Mouse (Mus musculus) lung, adult 2 months (tissue): ENCODE data around the gene Prelid1. TPM values are rescaled to one million over a fixed set of nuclear protein-coding genes. Genes with fewer than 3 reads are reported as not detected.

Experiments
- DNase-seq: peaks from one replicate; pipeline ENCODE4 v3.0.0; 2022
- H3K4me1 ChIP-seq: fragments of 200-500 bp; 2 replicates; pipeline ENCODE4 v1.6.1; 2011; ENCODE audit warnings: low read length; ENCODE audit not compliant: control insufficient read depth, insufficient read depth
- H3K4me3 ChIP-seq: fragments of 200-500 bp; replicated peaks from 2 replicates; pipeline ENCODE3; 2011; ENCODE audit warnings: low read depth, mild to moderate bottlenecking, control low read depth, low read length; ENCODE audit errors: extremely low read depth
- CTCF ChIP-seq: fragments of 200-500 bp; IDR thresholded peaks from 2 replicates; pipeline ENCODE4 v1.5.1; 2011; ENCODE audit warnings: mild to moderate bottlenecking, low read length, control low read depth; ENCODE audit not compliant: insufficient read depth
- POLR2A ChIP-seq: fragments of 200-500 bp; IDR thresholded peaks from 2 replicates; pipeline ENCODE4 v1.6.1; 2011; ENCODE audit warnings: low read depth, mild to moderate bottlenecking, control low read depth, low read length, borderline replicate concordance; ENCODE audit errors: extremely low read depth
- WGBS: fragments of 180-500 bp; shearing (Covaris S2); methylation state at CpG from one replicate; pipeline ENCODE4 v1.1.7; 2018; 5-methylcytosine and 5-hydroxymethylcytosine counted together
- polyA plus RNA-seq: library from polyadenylated mRNA; depleted of rRNA; stranded (reverse); fragments of >200 nt; gene quantifications from 2 replicates; pipeline ENCODE4 v1.2.3, GENCODE M21; 2012

The Prelid1 gene
- polyA plus RNA-seq, 1 experiment, result 247 TPM

DNA sequence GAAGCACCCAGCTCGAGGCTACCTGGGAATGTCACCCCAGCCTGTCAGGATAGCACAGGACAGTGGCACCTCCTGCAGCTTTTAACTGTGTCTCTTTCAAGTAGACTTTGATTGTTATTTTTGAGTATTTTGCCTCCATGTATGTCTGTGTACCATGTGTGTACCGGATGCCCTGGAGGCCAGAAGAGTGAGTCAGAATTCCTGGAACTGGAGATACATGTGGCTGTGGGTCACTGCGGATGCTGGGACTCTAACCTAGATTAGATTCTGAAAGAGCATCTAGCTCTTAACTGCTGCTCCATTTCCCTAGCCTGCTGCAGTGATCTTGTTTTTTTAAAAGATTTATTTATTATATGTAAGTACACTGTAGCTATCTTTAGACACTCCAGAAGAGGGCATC lies 12.0 kb downstream of the Prelid1 start:
- WGBS, result 83% methylated on average over 3 of the region's 3 CpGs
- peaks cover 8% of the 10 kb centered on the region for H3K4me1 ChIP-seq
- no peak for DNase-seq
- no peak overlapping the region for H3K4me3 ChIP-seq
- TF ChIP-seq CTCF (no peak), POLR2A (no peak)

DNA sequence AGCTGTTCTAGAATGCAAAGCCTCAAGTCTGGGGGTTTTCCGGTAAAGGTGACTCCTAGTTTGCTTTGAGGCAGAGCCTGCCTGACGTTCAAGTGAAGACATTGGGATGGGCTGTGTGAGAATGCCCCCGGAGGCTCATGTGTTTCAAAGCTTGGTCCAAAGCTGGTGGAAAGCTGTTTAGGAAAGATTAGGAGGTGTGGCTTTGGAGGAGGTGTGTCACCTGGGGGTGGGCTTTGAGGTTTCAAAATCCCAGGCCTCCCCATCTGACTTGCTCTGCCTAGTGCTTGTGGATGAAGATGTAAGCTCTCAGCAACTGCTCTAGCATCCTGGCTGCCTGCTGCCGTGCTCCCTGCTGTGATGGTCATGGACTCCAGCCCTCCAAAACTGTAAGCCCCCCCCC lies 15.4 kb downstream of the Prelid1 start:
- no peak for DNase-seq
- H3K4me3 ChIP-seq, result no peak overlapping the region
- TF ChIP-seq CTCF (no peak), POLR2A (no peak)
- 77% methylated on average over 4 of the region's 4 CpGs for WGBS
- H3K4me1 ChIP-seq, result no peaks in the 10 kb centered on the region

DNA sequence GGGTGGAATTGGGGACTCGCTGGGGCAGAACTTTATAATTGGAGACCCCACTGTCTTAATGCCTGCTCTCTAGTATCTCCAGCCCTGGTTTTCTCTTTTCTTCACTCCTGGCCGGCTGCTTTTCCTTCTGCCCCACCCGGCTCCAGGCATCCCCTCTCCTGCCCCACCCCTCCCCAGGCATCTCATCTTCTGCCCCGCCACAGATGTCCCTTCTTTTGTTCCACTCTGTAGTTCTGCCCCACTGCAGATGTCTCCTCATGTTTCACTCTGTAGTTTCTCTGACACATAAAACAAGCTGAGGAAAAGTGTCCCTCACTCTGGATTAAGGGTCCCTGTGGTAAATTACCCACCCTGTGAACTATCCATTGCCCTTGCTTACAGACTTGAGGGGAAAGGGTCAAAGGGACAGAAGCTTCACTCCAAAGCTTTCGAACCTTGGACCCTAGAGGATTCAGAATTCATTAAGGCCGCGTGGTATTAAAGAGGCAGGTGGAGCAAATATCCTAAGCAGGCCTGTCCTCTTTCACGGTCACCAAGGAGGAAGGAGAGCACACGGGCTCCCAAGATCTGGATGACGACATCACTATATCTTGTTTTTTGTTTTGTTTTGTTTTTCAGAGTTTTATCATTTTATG lies 17.2 kb downstream of the Prelid1 start:
- TF ChIP-seq CTCF (no peak), POLR2A (no peak)
- no peak overlapping the region for H3K4me3 ChIP-seq
- WGBS, result 75% methylated on average over 10 of the region's 10 CpGs
- no peak for DNase-seq
- H3K4me1 ChIP-seq, result no peaks in the 10 kb centered on the region

DNA sequence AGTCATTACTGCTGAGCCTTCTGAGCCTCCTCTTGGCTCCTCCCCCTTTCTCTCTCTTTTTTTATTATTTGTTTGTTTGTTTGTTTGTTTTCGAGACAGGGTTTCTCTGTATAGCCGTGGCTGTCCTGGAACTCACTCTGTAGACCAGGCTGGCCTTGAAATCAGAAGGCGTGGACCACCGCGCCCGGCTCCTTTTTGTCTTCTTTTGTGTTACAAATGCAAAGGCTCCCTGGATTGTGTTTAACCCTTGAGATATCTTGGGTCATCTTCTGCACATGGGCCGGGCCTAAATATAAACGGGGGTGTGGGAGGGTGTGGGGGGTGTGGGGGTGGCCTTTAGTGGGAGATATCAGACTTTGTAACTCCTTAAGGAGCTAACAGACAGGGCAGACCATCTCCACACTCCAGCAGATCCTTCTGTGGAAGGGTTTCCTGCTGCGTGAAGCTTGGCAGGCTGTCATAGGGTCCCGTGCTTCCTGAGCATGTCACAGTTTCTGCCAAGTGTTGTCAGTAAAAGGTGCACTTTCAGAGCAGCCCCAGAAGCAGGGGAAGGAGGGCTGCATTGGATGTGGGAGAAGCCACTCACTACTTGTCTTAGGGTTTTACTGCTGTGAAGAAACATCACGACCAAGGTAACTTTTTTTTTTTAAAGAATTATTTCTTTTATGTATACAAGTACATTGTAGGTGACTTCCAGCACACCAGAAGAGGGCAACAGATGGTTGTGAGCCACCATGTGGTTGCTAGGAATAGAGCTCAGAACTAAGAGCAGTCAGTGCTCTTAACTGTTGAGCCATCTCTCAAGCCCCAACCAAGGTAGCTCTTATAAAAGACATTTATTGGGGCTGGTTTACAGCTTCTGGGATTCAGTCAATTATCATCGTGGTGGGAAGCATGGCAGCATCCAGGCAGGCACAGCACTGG lies 18.1 kb downstream of the Prelid1 start:
- no peak for DNase-seq
- WGBS, result 59% methylated on average over 12 of the region's 12 CpGs
- TF ChIP-seq CTCF (no peak), POLR2A (no peak)
- Histone ChIP-seq H3K4me1 (no peaks in the 10 kb centered on the region), H3K4me3 (no peak overlapping the region)

DNA sequence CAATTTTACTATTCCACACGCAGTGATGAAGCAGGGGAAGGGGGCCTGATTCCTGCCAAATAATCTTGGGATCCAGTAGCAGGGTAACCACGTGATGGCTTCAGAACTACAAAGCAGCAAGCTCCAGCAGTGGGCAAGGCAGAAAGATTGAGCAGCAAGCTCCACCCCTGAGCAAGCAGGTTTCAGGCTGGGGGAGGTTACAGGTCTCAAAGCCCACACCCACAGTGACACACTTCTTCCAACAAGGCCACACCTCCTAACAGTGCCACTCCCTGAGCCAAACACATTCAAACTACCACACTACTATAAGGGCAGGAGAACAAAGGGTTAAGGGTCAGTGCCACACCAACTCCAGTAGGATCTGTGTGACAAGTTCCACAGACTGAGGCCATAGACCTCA lies 19.0 kb downstream of the Prelid1 start:
- Histone ChIP-seq H3K4me3 (no peak overlapping the region), H3K4me1 (no peaks in the 10 kb centered on the region)
- DNase-seq, result no peak
- TF ChIP-seq CTCF, result no peak
- TF ChIP-seq POLR2A, result no peak
- 23% methylated on average over 2 of the region's 2 CpGs for WGBS

DNA sequence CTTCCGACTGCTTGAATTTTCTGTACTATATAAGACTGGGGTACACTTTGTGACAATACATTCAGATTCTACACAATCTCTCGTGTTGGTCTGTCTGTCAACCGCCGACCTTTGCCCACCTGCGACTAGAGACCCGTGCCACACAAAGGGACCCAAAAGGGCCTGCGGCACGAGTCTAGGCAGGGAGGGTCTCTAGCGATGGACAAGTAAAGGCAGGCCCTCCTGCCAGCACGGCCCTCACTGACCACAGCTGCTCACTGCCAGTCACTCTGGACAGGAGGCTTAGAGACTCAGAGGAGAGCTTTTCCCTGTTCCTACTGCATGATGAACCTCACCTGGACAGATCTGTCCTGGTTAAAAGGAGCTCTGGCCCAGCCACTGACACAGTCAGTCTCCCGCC lies 22.2 kb downstream of the Prelid1 start:
- TF ChIP-seq CTCF (no peak), POLR2A (no peak)
- 36% methylated on average over 11 of the region's 11 CpGs for WGBS
- Histone ChIP-seq H3K4me3 (no peak overlapping the region), H3K4me1 (no peaks in the 10 kb centered on the region)
- no peak for DNase-seq

DNA sequence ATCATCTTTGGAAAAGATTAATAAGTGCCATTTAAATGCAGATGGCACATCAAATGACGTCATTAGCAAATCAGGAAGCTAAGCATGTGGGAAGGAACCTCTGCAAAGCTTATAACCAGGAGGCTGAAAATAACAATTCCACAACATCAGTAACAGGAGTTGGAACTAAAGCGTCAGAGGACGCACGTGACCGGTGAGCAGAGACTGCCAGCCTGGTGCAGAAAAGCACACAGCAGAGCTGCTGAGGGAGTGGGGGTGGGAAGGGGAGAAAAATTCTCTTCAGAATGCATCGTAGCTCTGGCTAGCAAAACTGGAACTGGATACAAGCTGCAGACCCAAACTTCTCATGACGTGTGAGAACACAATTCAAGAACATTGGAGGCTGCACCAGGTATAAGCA lies 24.0 kb downstream of the Prelid1 start:
- WGBS, result 80% methylated on average over 7 of the region's 7 CpGs
- no peak for DNase-seq
- TF ChIP-seq POLR2A (no peak), CTCF (no peak)
- Histone ChIP-seq H3K4me1 (no peaks in the 10 kb centered on the region), H3K4me3 (no peak overlapping the region)

DNA sequence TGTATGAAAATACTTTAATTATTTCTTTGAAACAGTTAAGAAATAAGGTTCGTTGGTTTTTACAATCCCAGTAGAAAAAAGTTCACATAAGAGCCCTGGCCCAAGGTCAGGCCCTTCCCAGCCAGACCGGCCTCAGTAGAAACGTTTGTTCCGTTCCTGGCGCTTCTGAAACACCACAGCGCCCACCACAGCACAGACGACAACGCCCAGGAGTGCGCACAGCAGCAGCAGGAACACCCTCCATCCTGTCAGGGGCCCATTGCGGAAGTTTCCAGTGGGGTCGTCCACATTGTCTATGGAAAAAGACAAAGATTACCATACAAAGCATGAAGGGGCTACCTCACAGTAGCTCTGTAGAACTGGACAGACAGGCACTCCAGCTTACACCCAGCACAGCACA lies 26.4 kb downstream of the Prelid1 start:
- no peak for DNase-seq
- Histone ChIP-seq H3K4me3 (no peak overlapping the region), H3K4me1 (no peaks in the 10 kb centered on the region)
- WGBS, result 68% methylated on average over 11 of the region's 11 CpGs
- TF ChIP-seq CTCF, result no peak
- no peak for TF ChIP-seq POLR2A

DNA sequence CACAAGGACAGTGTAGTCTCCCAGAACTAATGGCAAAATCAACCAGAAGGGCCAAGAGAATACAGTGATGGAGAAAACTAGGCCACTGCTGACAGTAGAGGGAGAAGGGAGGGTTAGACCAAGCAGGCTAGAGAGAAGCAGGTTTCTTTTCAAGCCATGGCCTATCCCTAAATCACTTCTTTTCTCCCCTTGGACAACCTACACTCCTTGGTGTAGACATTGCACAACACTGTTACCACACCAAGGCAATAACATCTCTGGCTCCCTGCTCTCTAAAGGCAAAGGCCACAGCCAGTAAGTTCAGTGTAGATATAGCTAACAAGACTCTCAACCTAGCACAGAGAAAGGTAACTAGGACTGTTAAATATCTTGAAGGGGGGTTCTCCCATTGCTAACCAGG lies 40.8 kb downstream of the Prelid1 start:
- no peak for DNase-seq
- no peaks in the 10 kb centered on the region; the same call in 1 of the 2 replicates for H3K4me1 ChIP-seq
- no peak overlapping the region for H3K4me3 ChIP-seq
- TF ChIP-seq POLR2A, result no peak
- TF ChIP-seq CTCF, result no peak
